In genomic region chr8:81014789-81015699, GRCm38 (mm10) we compare ENCODE assay signal across 8 mouse cellular contexts. TPM values are rescaled to one million over a fixed set of nuclear protein-coding genes. Genes with fewer than 3 reads are reported as not detected.
A peak's percentile ranks its signal among the peaks of the same experiment; 100 is the strongest.
DNase-seq lines count a peak whose midpoint lies in the region; ATAC-seq and TF ChIP-seq lines count a peak whose summit lies in the region.

TSS of gene Usp38 (minus strand) at chr8:81014928.

- H3K9ac ChIP-seq in kidney, embryonic 14.5 days (ENCODE audit: low read depth, low read length) = peak within 1 kb of the TSS; percentile 87
- H3K9ac ChIP-seq in limb, embryonic 15.5 days = peak within 1 kb of the TSS; percentile 87

- H3K4me2 ChIP-seq in kidney, embryonic 14.5 days (replicated peaks; ENCODE audit: low read depth, low read length) = peak within 1 kb of the TSS; percentile 97
- H3K4me2 ChIP-seq in limb, embryonic 15.5 days = peak within 1 kb of the TSS; percentile 89

- peak; percentile 100 for DNase-seq in A20 (ENCODE audit: low read depth, low spot score)
- DNase-seq in heart, adult 9 months (ENCODE audit: low spot score in 2 of 2) = peak; percentile 97 to 98
- peak; percentile 98 to 99 for DNase-seq in monocyte, adult 2 months (ENCODE audit: low read depth in 1 of 2, low spot score in 2 of 2)
- peak; percentile 99 for DNase-seq in spleen, postnatal 36 days (ENCODE audit: low spot score in 2 of 2)

- H3K36me3 ChIP-seq in kidney, embryonic 14.5 days (ENCODE audit: control insufficient read depth, insufficient read depth, low read length) = peaks cover 8% of the 10 kb centered on the region; the same call in 1 of the 2 replicates
- H3K36me3 ChIP-seq in limb, embryonic 15.5 days = peaks cover 10% of the 10 kb centered on the region

- H3K27ac ChIP-seq in bone marrow macrophage, adult 2 months (ENCODE audit: insufficient read depth, low read depth, low read length) = peak within 1 kb of the TSS; percentile 98
- H3K27ac ChIP-seq in embryonic fibroblast, embryonic 13.5 days (ENCODE audit: insufficient read depth, low read length) = peak within 1 kb of the TSS; percentile 70
- H3K27ac ChIP-seq in kidney, embryonic 14.5 days (ENCODE audit: low read depth, low read length) = peak within 1 kb of the TSS; percentile 92
- H3K27ac ChIP-seq in limb, embryonic 15.5 days = peak within 1 kb of the TSS; percentile 96

- 3% methylated on average over 57 of the region's 57 CpGs for WGBS in kidney, embryonic 14.5 days
- 2% methylated on average over 57 of the region's 57 CpGs for WGBS in limb, embryonic 15.5 days

- H3K9me3 ChIP-seq in kidney, embryonic 14.5 days (ENCODE audit: control insufficient read depth, low read length) = no peaks in the 10 kb centered on the region
- H3K9me3 ChIP-seq in limb, embryonic 15.5 days = no peaks in the 10 kb centered on the region

- TF ChIP-seq POLR2A in bone marrow macrophage, adult 2 months (IDR thresholded peaks at IDR 0.05; ENCODE audit: borderline replicate concordance, low read depth, low read length) = 0 out of 2 replicates have a peak, but pooled peaks have one; percentile 49
- peak; percentile 84 for TF ChIP-seq POLR2A in embryonic fibroblast, embryonic 13.5 days (IDR thresholded peaks at IDR 0.05; ENCODE audit: low read depth, low read length)

- peak within 1 kb of the TSS; percentile 98 for H3K4me3 ChIP-seq in bone marrow macrophage, adult 2 months (ENCODE audit: insufficient read depth, low read length)
- H3K4me3 ChIP-seq in embryonic fibroblast, embryonic 13.5 days (ENCODE audit: insufficient read depth, low read length) = peak within 1 kb of the TSS; percentile 92
- peak within 1 kb of the TSS; percentile 93 for H3K4me3 ChIP-seq in kidney, embryonic 14.5 days (ENCODE audit: low read length)
- H3K4me3 ChIP-seq in limb, embryonic 15.5 days = peak within 1 kb of the TSS; percentile 99

- no peaks in the 10 kb centered on the region for H3K27me3 ChIP-seq in kidney, embryonic 14.5 days (ENCODE audit: control insufficient read depth, insufficient read depth, low read length)
- no peaks in the 10 kb centered on the region for H3K27me3 ChIP-seq in limb, embryonic 15.5 days

- peak; percentile 99 for ATAC-seq in kidney, embryonic 14.5 days (ENCODE audit: low FRiP score, low TSS enrichment)
- peak; percentile 98 for ATAC-seq in limb, embryonic 15.5 days (ENCODE audit: insufficient number of reproducible peaks, low FRiP score, low TSS enrichment, low read depth)

- TF ChIP-seq CTCF in bone marrow macrophage, adult 2 months (IDR thresholded peaks at IDR 0.05; ENCODE audit: low read depth, low read length) = no peak
- no peak for TF ChIP-seq CTCF in embryonic fibroblast, embryonic 13.5 days (IDR thresholded peaks at IDR 0.05; ENCODE audit: borderline replicate concordance, insufficient read depth, low read length)

- H3K4me1 ChIP-seq in bone marrow macrophage, adult 2 months (ENCODE audit: control insufficient read depth, insufficient read depth, low read length) = peaks cover 13% of the 10 kb centered on the region
- no peaks in the 10 kb centered on the region for H3K4me1 ChIP-seq in embryonic fibroblast, embryonic 13.5 days (ENCODE audit: control insufficient read depth, insufficient read depth, low read length)
- H3K4me1 ChIP-seq in kidney, embryonic 14.5 days (ENCODE audit: control insufficient read depth, insufficient read depth, low read length) = peaks cover 22% of the 10 kb centered on the region
- peaks cover 22% of the 10 kb centered on the region for H3K4me1 ChIP-seq in limb, embryonic 15.5 days

RNA-seq across cellular contexts. Expression of gene Usp38, which starts in this region (rescaled TPM):
- polyA plus RNA-seq in bone marrow macrophage, adult 2 months (2012; ENCODE audit: insufficient read depth, insufficient read length, missing spikeins) = 15.3 and 15.5 TPM in 2 replicates
- polyA plus RNA-seq in embryonic fibroblast, embryonic 13.5 days (2011; ENCODE audit: insufficient read length, low read depth, missing spikeins) = 17.3 and 17.6 TPM in 2 replicates
- 14.3 and 25.5 TPM in 2 replicates for polyA plus RNA-seq in kidney, embryonic 14.5 days (2014; fragmentation: Nextera tagmentation; extraction: Ambion mirVana)
- 16.6 and 16.9 TPM in 2 replicates for polyA plus RNA-seq in limb, embryonic 15.5 days (2015; fragmentation: Nextera tagmentation; extraction: Ambion mirVana)

Comparison
In these comparisons a context has a peak if more than half of its experiments do, and no peak if none do; other contexts are left out.
1. Peak in every context shown above with its lines: DNase-seq, ATAC-seq, H3K4me3 ChIP-seq and H3K27ac ChIP-seq.